Mouse (Mus musculus) brain, adult 2 months (tissue): ENCODE results near the gene Gbe1.

Experiments
- DNase-seq: peaks from one replicate; pipeline ENCODE4 v3.0.0; 2011; ENCODE audit warnings: low read depth, low spot score

The Gbe1 gene

GRCm38 (mm10) chr16:70313886-70314577 is at the start of gene Gbe1:
Gene Gbe1 (plus strand): TSS chr16:70313949.
- peak; percentile 91 for DNase-seq

DNA sequence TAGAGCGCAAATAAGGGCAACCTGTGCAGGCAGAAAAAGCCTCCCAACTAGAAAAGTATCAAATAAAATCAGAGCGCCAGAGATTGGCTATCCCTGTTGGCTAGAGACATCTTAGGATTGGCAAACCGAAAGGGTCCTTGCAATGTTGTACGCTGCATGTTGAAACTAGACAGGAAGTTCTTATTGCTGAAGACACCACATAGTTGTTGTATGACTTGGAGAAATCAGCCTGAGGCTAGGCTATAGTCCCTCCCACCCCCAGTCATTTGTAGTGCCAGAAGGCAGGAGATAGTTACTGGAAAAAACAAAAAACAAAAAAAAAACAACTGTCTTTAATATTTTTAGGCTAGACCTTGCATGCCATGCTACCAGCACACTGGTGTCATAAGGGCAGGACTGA is 3.1 kb upstream of the Gbe1 start:
- no peak for DNase-seq

DNA sequence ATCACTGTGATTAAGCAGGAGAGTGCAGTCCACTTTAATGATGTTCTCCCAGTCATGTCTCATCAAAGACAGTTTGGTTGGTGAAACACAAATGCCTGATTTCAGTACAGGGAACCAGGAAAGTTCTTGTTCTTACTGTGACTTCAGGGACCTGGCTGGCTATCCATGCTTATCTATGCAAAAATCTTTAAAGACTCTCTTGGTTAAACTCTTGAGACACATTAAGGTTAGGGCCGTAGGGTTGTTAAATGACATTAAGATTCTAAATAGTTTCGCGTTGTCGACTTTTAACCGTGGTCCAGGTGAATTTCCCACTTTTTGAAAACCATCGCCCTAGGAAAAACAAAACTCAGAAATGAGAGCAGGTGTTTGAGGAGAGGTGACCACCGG is 258 bp upstream of the Gbe1 start:
- DNase-seq = no peak

GRCm38 (mm10) chr16:70314578-70314930 is 805 bp downstream of the Gbe1 start:
- no peak for DNase-seq

DNA sequence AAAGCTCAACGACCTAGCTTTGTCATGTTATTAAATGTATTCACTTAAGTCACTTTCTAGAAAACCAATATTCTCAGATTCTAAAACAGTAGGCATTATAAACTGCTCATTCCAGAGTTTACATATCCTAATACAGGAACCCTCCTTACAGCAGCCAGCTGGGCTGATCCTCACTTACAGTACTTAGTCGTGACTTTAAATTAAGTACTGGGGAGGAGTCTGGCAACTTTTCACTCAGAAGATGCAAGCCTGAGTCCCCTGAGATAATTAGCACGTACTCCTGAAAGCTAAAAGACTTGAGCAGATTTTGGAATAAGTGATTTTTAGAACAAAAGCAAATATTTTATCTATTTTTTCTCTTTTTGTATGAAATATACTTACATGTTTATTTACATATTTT is 1.5 kb downstream of the Gbe1 start:
- no peak for DNase-seq

DNA sequence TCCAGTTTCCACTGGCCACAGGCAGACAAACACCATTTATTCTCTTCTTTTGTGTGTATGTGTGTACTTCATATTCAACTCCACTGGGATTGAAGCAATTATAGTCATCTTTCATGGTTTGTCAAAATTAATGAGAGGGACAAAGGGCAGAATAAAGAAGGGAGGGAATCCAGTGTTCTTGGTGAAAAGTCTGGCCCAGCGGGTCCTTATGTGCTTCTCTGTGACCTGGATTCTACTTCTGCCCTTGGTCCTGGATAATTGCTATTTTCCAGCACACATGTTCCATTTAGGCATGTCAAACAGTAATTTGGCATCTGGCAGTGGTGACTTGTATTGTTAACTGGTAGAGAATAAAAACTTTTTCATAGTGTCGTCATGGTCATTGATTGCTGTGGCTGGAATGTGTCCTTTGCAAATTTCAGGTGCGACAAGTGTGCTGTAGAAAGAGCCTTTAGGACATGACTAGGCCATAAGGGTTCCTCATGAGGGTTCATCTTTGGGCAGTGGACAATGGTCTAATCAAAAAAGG is 2.2 kb downstream of the Gbe1 start:
- DNase-seq = no peak

DNA sequence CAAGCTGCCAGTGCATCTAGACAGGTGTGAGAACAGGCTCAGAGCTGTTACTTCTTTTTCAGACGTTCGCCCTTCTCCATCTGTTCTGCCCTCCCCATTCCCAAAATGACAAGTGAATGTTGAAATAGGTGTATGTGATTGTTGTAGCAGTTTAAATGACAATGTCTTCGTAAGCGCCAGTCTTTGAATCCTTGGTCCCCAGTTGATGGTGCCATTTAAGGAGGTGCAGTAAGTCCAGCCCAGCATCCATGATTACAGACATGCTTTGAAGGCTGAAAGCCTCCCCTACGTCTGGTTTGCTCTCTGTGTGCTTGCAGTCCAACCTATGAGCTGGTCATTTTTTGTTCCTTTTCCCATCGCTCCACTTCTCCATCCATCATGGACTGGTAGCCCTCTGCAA is 5.6 kb downstream of the Gbe1 start:
- DNase-seq = no peak

DNA sequence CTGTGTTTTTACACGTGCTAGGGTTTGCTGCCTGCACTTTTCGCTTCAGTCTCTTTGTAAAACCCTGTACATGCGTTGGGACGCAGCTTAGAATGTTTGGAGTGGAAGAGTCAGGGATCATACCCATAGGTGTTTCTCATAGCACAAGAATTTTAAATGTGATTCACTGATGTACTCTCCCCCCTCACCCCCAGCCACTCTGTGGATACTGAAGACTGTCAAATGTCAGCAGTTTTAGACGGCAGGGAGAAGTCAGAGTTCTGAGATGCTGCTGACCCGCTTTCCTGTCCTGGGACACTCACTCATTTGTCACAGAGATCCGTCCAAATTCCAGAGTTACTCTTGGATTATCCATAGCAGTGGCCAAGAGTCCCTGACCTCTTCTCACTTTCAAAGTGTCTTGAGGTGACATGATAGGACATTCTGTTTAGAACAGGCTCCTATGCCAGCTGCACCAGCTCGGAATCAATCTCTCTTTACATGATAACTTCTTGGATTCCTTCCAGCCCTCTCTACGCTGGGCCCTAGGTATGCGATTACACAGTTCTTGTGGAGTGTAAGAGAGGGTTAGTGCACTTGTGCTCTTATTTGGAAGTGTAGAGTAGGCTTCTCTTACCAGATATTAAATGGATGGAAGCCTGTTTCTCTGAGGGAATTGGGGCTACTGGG is 7.0 kb downstream of the Gbe1 start:
- no peak for DNase-seq

- no peak for DNase-seq
Measured at GRCm38 (mm10) chr16:70326339-70326948, 12.7 kb downstream of the Gbe1 start.

DNA sequence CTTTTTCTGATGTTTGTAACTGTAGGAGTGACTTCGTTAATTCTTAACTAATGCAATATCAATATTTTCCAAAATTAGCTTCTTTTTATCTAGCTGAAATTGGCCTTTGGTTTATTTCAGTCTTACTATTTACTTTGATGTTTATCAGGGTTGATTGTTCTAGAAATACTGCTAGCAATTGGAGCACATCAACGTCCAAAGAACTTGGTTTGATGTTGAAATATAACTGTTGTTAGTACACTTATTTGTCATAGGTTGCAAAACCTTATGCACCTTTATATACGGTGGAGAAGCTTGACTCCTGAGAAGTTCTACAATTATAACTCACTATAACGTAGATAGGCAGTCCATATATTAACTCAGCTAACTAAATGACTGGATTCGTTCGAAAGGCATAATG is 14.8 kb downstream of the Gbe1 start:
- no peak for DNase-seq

DNA sequence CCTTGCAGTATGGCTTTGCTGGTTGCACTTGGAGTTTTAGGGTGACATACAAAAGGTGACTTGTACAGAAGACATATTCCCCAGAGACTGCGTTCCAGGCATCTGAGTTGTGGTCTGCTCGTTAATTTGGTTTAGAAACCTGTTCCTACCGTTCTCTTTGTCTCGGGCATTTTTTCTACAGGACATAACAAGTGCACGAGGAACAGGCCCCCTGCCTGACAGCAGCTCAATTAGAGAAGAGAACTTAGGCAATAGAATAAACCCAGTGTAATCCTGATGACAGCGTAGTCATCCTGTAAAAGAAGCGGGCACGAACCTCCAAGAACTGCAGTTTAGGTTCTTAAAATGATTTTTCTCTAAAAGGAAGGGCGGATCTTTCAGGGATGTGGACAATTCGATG is 15.3 kb downstream of the Gbe1 start:
- no peak for DNase-seq

DNA sequence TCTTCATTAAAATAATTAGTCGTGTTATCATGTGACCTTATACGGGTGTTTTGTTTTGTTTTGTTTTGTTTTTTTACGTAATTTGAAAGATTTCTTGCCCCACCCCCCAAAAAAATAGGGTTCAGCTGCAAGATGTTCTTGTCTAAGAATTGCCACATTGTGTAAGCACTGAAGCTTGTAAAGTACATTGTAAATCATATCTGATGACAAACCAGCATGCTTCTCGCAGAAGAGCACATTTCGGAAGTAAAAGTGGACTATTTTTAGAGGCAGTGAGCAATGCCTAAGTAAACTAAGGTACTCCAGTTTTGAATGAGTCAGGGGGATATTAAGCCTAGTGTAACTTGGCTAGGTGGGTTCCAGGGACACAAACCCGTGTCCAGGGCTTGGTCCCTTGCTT is 15.7 kb downstream of the Gbe1 start:
- no peak for DNase-seq

DNA sequence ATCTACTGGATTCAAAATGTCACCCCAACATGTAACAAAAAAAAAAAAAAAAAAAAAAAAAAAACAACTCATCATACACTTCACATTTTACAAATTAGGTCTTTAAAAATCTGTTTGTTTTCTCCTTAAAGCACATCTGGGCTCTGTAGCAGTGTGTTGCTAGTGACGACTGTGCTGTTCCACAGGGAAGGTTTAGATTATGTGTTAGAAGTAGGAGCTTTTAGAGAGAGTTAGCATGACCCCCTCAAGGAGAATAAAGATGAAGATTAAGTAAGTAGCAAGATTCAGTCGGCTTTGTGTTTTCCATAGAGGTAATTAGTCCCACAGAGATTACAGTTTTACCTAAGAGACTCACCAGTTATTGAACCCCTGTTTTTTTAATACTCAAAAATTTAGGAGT is 16.3 kb downstream of the Gbe1 start:
- DNase-seq = no peak

DNA sequence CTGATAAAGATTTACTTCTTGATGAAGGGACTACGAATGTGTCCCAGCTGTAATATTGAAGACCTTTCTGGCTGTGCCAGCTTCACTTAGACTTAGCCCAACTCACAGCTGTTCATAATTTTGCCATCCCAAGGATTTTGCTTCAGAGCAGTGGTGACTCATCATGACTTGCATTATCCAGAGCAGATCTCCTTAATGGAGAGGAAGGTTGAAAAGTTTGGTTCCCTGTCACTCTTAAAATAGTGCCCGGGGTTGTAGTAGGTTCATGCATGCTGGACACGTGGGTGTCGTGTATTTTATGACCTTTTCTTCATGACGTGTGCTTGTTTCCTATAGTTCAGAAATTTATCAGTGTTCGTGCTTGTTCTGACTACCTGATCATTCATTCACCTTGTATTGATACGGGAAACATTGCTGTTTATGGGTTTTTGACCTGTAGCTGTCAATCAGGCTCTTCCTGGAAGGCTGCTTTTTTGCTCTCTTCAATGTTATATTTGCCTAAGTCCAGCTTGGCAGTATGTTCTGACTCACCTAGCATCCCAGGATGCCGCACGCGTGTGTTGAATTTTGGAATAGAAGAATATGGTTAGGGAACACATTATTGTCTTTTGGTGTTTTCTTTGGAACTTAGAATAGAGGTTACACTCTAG is 17.0 kb downstream of the Gbe1 start:
- DNase-seq = peak; percentile 53

- DNase-seq = no peak
Measured at GRCm38 (mm10) chr16:70334812-70335211, 21.1 kb downstream of the Gbe1 start.

DNA sequence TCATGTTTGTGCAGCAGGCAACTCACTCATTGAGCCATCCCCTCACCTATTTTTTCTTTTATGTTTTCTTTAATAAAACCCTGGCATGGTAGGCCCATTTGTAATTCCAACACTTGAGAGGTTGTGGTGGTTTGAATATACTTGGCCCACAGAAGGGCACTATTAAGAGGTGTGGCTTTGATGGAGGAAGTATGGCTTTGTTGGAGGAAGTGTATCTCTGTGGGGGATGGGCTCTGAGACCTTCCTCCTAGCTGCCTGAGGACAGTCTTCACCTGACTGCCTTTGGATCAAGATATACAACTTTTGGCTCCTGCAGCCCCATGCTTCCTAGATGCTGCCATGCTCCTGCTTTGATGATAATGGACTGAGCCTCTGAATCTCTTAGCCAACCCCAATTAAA is 21.7 kb downstream of the Gbe1 start:
- no peak for DNase-seq

GRCm38 (mm10) chr16:70337661-70338060 is 23.9 kb downstream of the Gbe1 start:
- DNase-seq = no peak

DNA sequence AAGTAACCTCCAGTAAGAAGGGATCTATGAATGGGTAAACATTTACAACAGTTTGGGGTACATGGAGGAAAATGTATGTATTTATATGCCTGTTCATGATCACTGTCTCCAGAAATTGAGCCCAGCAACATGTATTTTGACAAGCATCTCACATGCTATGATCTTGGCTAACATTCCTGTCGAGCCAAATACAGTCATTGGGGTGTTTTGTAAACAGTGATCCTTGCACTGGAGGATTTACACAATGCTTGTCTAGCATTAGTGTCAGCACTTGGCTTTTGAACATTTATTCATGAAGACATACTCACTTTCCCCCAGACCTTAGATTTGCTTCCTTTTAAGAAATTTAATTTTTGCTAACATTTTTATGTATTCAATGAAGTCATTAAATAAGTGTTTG is 30.7 kb downstream of the Gbe1 start:
- no peak for DNase-seq

- no peak for DNase-seq
Measured at GRCm38 (mm10) chr16:70345607-70346006, 31.9 kb downstream of the Gbe1 start.

DNA sequence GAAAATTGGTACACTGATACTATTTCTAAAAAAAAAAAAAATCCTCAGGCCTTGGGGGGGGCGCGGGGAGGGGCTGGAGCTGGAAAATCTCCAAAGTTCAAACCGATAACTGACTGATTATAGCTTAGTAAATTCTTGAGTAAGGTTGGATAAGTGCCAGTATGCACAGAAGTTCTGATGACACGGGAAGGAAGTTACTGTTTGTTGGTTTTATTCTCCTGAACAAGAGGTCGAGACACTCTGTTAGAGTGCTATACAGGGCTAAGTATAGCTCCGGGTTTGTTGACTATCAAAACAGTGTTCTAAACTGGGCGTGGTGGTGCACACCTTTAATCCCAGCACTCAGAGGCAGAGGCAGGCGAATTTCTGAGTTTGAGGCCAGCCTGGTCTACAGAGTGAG is 36.3 kb downstream of the Gbe1 start:
- DNase-seq = no peak

GRCm38 (mm10) chr16:70351641-70352280 is 38.0 kb downstream of the Gbe1 start:
- peak; percentile 23 for DNase-seq

DNA sequence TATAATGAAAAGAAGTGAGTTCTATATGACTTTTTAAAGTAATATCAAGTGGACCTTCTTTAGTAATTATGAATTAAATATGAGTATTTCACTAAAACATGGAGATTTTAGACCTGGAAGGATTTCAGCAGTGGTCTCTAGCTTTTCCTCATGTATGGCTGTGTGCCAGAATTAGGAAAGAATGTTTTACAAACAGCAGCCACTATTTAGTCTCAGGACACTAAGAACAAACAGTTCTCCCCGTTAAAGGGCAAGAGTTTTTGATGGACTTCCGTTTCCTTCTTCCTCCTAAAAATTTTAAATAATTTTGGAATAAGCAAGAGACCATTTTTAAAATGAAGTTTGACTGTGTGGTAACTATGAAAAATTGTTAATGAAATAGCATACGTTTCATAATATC is 38.8 kb downstream of the Gbe1 start:
- DNase-seq = no peak
